Mouse (Mus musculus) C2C12 (cell line): ENCODE results near the gene Smg1. TPM values are rescaled to one million over a fixed set of nuclear protein-coding genes. Genes with fewer than 3 reads are reported as not detected.

Experiments
- H3K27me3 ChIP-seq: one replicate; pipeline ENCODE4 v1.6.1; 2011; ENCODE audit not compliant: control insufficient read depth, insufficient read depth, insufficient read length
- H3K36me3 ChIP-seq: one replicate; pipeline ENCODE4 v1.6.1; 2011; ENCODE audit not compliant: control insufficient read depth, insufficient read depth
- H3K4me3 ChIP-seq: one replicate; pipeline ENCODE4 v1.5.1; 2011; ENCODE audit warnings: mild to moderate bottlenecking, control low read depth; ENCODE audit not compliant: poor library complexity, insufficient read depth, severe bottlenecking
- H3K79me2 ChIP-seq: one replicate; pipeline ENCODE4 v1.6.1; 2011; ENCODE audit not compliant: control insufficient read depth, insufficient read depth
- H3K79me3 ChIP-seq: one replicate; pipeline ENCODE4 v1.6.1; 2011; ENCODE audit warnings: low read depth, control low read depth
- H3ac ChIP-seq: one replicate; pipeline ENCODE3; 2011; ENCODE audit warnings: low read depth; ENCODE audit not compliant: control insufficient read depth, insufficient read length
- CEBPB ChIP-seq: IDR thresholded peaks from one replicate; pipeline ENCODE4 v1.6.1; 2011; ENCODE audit warnings: low read depth, mild to moderate bottlenecking, control low read depth, moderate library complexity
- CTCF ChIP-seq: IDR thresholded peaks from one replicate; pipeline ENCODE4 v1.5.1; 2011; ENCODE audit not compliant: control insufficient read depth, insufficient read depth, insufficient read length
- FOSL1 ChIP-seq: IDR thresholded peaks from one replicate; pipeline ENCODE4 v1.8.0; 2011; ENCODE audit warnings: mild to moderate bottlenecking, low read length; ENCODE audit not compliant: poor library complexity, insufficient read depth, severe bottlenecking
- MAX ChIP-seq: IDR thresholded peaks from one replicate; pipeline ENCODE4 v1.6.1; 2011; ENCODE audit warnings: mild to moderate bottlenecking, control low read depth
- MYOD1 ChIP-seq: IDR thresholded peaks from one replicate; pipeline ENCODE4 v1.6.1; 2011; ENCODE audit warnings: low read depth; ENCODE audit not compliant: control insufficient read depth, insufficient read length
- MYOG ChIP-seq: IDR thresholded peaks from one replicate; pipeline ENCODE4 v1.6.1; 2011; ENCODE audit not compliant: control insufficient read depth, insufficient read length; ENCODE audit errors: extremely low read depth
- USF1 ChIP-seq: IDR thresholded peaks from one replicate; pipeline ENCODE4 v1.6.1; 2011; ENCODE audit warnings: low read depth, mild to moderate bottlenecking, control low read depth, moderate library complexity
- polyA plus RNA-seq: library from polyadenylated mRNA; unstranded; fragments of >200 nt; fragmentation: generic; extraction: Trizol; gene quantifications from one replicate; pipeline ENCODE4 v1.2.1, GENCODE M21; 2012; ENCODE audit warnings: missing spikeins

The Smg1 gene
- polyA plus RNA-seq, 1 experiment, result 9.3 TPM

- H3K36me3 ChIP-seq, result peaks cover 77% of the 10 kb centered on the region
These were observed 87.0 kb downstream of the Smg1 start for GRCm38 (mm10) chr7:118156461-118156860.

DNA sequence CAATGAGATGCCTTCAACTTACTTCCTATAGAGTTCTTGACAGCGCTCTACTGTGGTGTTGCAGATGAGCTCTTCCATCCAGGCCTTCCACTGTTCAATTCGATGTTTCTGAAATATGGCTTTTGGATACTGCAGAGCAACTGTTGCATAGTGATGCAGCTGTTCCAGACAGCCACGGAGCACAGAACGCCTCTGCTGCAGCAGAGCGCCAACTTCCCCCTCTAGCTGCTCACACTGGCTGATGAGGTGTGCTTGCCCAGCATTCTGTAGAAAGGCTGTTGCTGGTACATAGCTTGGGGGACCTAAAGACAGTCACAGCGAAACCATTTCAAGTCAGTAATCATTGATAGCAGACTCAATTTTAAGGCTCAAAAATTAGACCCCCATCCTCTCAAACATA is 89.3 kb downstream of the Smg1 start:
- TF ChIP-seq FOSL1 (no peak), MAX (no peak), CEBPB (no peak), MYOD1 (no peak), USF1 (no peak)
- Histone ChIP-seq H3K79me2 (no peaks in the 10 kb centered on the region), H3ac (no peak overlapping the region), H3K36me3 (peaks cover 83% of the 10 kb centered on the region), H3K4me3 (no peak overlapping the region), H3K79me3 (no peaks in the 10 kb centered on the region), H3K27me3 (no peaks in the 10 kb centered on the region)

More at GRCm38 (mm10) chr7:118156461-118156860, 87.0 kb downstream of the Smg1 start:
- Histone ChIP-seq H3ac (no peak overlapping the region), H3K4me3 (no peak overlapping the region), H3K79me2 (no peaks in the 10 kb centered on the region), H3K79me3 (no peaks in the 10 kb centered on the region), H3K27me3 (no peaks in the 10 kb centered on the region)
- TF ChIP-seq USF1, result no peak

DNA sequence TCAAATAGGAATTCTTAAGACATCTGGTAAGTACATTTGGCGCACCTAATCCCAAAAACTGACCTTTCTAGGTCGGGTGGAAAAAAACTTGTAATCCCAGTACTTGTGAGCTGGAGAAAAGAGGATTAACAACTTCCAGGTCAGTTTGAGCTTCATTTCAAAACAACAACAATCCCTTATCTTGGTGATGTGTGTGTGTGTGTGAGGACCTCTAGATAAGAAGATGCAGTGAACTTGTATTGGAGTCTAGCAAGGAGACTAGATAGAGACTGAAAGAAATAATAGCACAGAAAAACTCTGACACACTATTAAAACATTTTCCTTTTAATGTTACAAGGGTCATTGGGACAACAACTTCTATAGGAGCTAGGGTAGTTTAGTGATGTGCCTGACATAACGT is 99.9 kb downstream of the Smg1 start:
- H3K79me2 ChIP-seq, result no peaks in the 10 kb centered on the region
- no peaks in the 10 kb centered on the region for H3K27me3 ChIP-seq
- peaks cover 64% of the 10 kb centered on the region for H3K36me3 ChIP-seq
- H3K79me3 ChIP-seq, result no peaks in the 10 kb centered on the region
- no peak overlapping the region for H3ac ChIP-seq
- TF ChIP-seq CTCF, result no peak
- no peak for TF ChIP-seq MAX
- TF ChIP-seq CEBPB, result no peak
- TF ChIP-seq MYOG, result no peak
- no peak for TF ChIP-seq USF1
- no peak for TF ChIP-seq MYOD1
- TF ChIP-seq FOSL1, result no peak
- no peak overlapping the region for H3K4me3 ChIP-seq

- Histone ChIP-seq H3K27me3 (no peaks in the 10 kb centered on the region), H3K36me3 (peaks cover 59% of the 10 kb centered on the region), H3K79me3 (no peaks in the 10 kb centered on the region), H3K4me3 (no peak overlapping the region), H3K79me2 (no peaks in the 10 kb centered on the region), H3ac (no peak overlapping the region)
- no peak for TF ChIP-seq MAX
- TF ChIP-seq MYOG, result no peak
- no peak for TF ChIP-seq USF1
- no peak for TF ChIP-seq CEBPB
- TF ChIP-seq MYOD1, result no peak
- TF ChIP-seq CTCF, result no peak
- TF ChIP-seq FOSL1, result no peak
These were observed 100.3 kb downstream of the Smg1 start for GRCm38 (mm10) chr7:118143123-118143522.

DNA sequence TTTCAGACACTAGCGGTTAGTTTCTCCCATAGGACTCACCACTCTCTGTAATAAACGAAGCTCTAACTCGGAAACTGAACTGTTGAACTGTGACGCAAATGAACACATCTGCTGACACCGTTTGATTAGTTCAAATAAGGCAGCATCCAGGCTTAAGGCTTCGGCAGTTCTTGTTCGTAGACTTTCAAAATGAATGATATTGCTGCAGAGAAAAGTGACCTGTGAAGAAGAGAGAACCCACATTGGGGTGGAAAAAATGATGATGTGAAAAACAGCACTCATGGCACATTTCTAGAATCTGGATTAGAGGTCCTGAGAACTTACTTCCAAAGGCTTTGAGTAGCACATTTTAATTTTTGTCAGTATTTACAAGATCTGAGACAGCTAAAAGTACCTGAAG is 102.2 kb downstream of the Smg1 start:
- Histone ChIP-seq H3K79me2 (no peaks in the 10 kb centered on the region), H3K36me3 (peaks cover 76% of the 10 kb centered on the region), H3K4me3 (no peak overlapping the region), H3K79me3 (no peaks in the 10 kb centered on the region), H3ac (no peak overlapping the region), H3K27me3 (no peaks in the 10 kb centered on the region)
- TF ChIP-seq MAX, result no peak
- TF ChIP-seq MYOD1, result no peak
- TF ChIP-seq USF1, result no peak

- peaks cover 52% of the 10 kb centered on the region for H3K36me3 ChIP-seq
- TF ChIP-seq CTCF, result no peak
- no peak for TF ChIP-seq FOSL1
- no peak for TF ChIP-seq MYOD1
- TF ChIP-seq MAX, result no peak
- TF ChIP-seq CEBPB, result no peak
- TF ChIP-seq USF1, result no peak
- no peak for TF ChIP-seq MYOG
These were observed 108.3 kb downstream of the Smg1 start for GRCm38 (mm10) chr7:118135128-118135527.

More at GRCm38 (mm10) chr7:118135128-118135527, 108.3 kb downstream of the Smg1 start:
- no peak overlapping the region for H3ac ChIP-seq
- H3K4me3 ChIP-seq, result no peak overlapping the region
- no peaks in the 10 kb centered on the region for H3K27me3 ChIP-seq
- no peaks in the 10 kb centered on the region for H3K79me3 ChIP-seq
- no peaks in the 10 kb centered on the region for H3K79me2 ChIP-seq
